20 mouse cellular contexts compared by ENCODE assay signal in the genomic region with DNA sequence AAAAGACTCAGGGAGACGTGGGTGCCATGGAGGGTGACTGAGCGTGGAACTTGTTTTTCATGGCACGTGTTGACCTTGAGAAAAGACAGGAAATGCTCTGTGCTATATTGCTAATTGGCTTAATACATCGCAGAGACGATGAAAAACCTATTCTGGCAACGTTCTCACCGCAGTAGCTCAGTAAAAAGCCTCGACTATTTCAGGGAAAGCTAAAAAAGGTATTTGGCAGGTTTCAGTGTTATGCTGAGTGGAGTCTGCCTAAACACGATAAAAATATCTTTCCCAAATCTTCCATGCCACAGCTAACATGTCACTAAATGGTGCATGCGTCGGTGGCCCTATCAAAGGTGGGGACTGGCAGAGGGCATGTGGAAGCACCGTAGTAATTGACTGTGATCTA. TPM values are rescaled to one million over a fixed set of nuclear protein-coding genes. Genes with fewer than 3 reads are reported as not detected.
DNase-seq lines count a peak whose midpoint lies in the region; ATAC-seq and TF ChIP-seq lines count a peak whose summit lies in the region.
"Had no signal": no experiment of that assay in that cellular context is flagged by ENCODE, and none has a peak within 500 bp of the region (broad histone marks: within the 10 kb centered on the region; RNA-seq: fewer than 3 reads in every experiment).

No protein-coding gene starts in this region.

- no peak overlapping the region for H3K9ac ChIP-seq in forebrain, embryonic 11.5 days (ENCODE audit: low read length)
- H3K9ac ChIP-seq in forebrain, embryonic 14.5 days (ENCODE audit: low read length): no peak overlapping the region
- H3K9ac ChIP-seq: forebrain, postnatal 0 days; kidney, embryonic 15.5 days; liver, postnatal 0 days; neural tube, embryonic 15.5 days had no signal

- no peaks in the 10 kb centered on the region for H3K4me1 ChIP-seq in forebrain, embryonic 11.5 days (replicated peaks; ENCODE audit: control insufficient read depth, insufficient read depth, low read length)
- H3K4me1 ChIP-seq in forebrain, embryonic 14.5 days (ENCODE audit: control insufficient read depth, insufficient read depth, low read length): no peaks in the 10 kb centered on the region
- H3K4me1 ChIP-seq: neural tube, embryonic 15.5 days had no signal

- H3K9me3 ChIP-seq in forebrain, embryonic 11.5 days (ENCODE audit: control insufficient read depth, low read length): no peaks in the 10 kb centered on the region
- no peaks in the 10 kb centered on the region for H3K9me3 ChIP-seq in forebrain, embryonic 14.5 days (replicated peaks; ENCODE audit: control insufficient read depth, low read length)
- H3K9me3 ChIP-seq: embryonic facial prominence, embryonic 10.5 days; hindbrain, embryonic 10.5 days; kidney, embryonic 15.5 days; neural tube, embryonic 15.5 days had no signal

- peak; percentile 40 for DNase-seq in forebrain, embryonic 11.5 days (ENCODE audit: low spot score)
- DNase-seq in forebrain, embryonic 14.5 days (ENCODE audit: low spot score): no peak
- no peak for DNase-seq in layer of hippocampus, adult 2 months (ENCODE audit: low spot score in 2 of 2)
- no peak for DNase-seq in layer of hippocampus, adult 9-11 months
- DNase-seq in urinary bladder, adult 2 months (ENCODE audit: low spot score): peak; percentile 4
- DNase-seq in urinary bladder, postnatal 10 days (ENCODE audit: low spot score): no peak
- DNase-seq in embryo, embryonic 10.5 days (ENCODE audit: low spot score): no peak
- DNase-seq: adrenal gland, postnatal 25 days; cerebellum, adult 9-10 months; forebrain, postnatal 0 days; gastrocnemius, adult 2 months; liver, postnatal 0 days; thymus, postnatal 14 days had no signal

- H3K4me3 ChIP-seq in forebrain, embryonic 11.5 days (ENCODE audit: low read depth, low read length): no peak overlapping the region
- H3K4me3 ChIP-seq in forebrain, embryonic 14.5 days (ENCODE audit: low read depth, low read length): no peak overlapping the region
- no peak overlapping the region for H3K4me3 ChIP-seq in layer of hippocampus, adult 2 months
- H3K4me3 ChIP-seq: embryonic facial prominence, embryonic 10.5 days; gastrocnemius, adult 2 months; hindbrain, embryonic 10.5 days; kidney, embryonic 15.5 days; neural tube, embryonic 15.5 days had no signal

- H3K27ac ChIP-seq in forebrain, embryonic 11.5 days (ENCODE audit: low read depth, low read length): no peak overlapping the region
- H3K27ac ChIP-seq in forebrain, embryonic 14.5 days (ENCODE audit: low read depth, low read length): no peak overlapping the region
- H3K27ac ChIP-seq in layer of hippocampus, adult 2 months: peak overlapping the region; percentile 51; the same call in 1 of the 2 replicates
- H3K27ac ChIP-seq: embryonic facial prominence, embryonic 10.5 days; gastrocnemius, adult 2 months; hindbrain, embryonic 10.5 days; hindbrain, postnatal 0 days; kidney, embryonic 15.5 days; macrophage; neural tube, embryonic 15.5 days had no signal

- WGBS in forebrain, embryonic 11.5 days: 80% methylated on average over 12 of the region's 12 CpGs
- WGBS in forebrain, embryonic 14.5 days: 78% methylated on average over 12 of the region's 12 CpGs

- no peak for ATAC-seq in forebrain, embryonic 11.5 days (replicated peaks; ENCODE audit: low FRiP score)
- no peak for ATAC-seq in forebrain, embryonic 14.5 days
- ATAC-seq: forebrain, postnatal 0 days; hindbrain, postnatal 0 days; lung, postnatal 0 days had no signal

- H3K36me3 ChIP-seq in forebrain, embryonic 11.5 days (ENCODE audit: control insufficient read depth, insufficient read depth, low read length): no peaks in the 10 kb centered on the region
- no peaks in the 10 kb centered on the region for H3K36me3 ChIP-seq in forebrain, embryonic 14.5 days (ENCODE audit: control insufficient read depth, insufficient read depth, low read length)
- H3K36me3 ChIP-seq: embryonic facial prominence, embryonic 10.5 days; hindbrain, embryonic 10.5 days; kidney, embryonic 15.5 days; neural tube, embryonic 15.5 days had no signal

- no peak for TF ChIP-seq CTCF in layer of hippocampus, adult 2 months (conservative IDR thresholded peaks at IDR 0.05)

- H3K27me3 ChIP-seq in forebrain, embryonic 11.5 days (ENCODE audit: control insufficient read depth, insufficient read depth, low read length): no peaks in the 10 kb centered on the region
- no peaks in the 10 kb centered on the region for H3K27me3 ChIP-seq in forebrain, embryonic 14.5 days (replicated peaks; ENCODE audit: control insufficient read depth, insufficient read depth, low read length)
- H3K27me3 ChIP-seq: kidney, embryonic 15.5 days; neural tube, embryonic 15.5 days had no signal

- H3K4me2 ChIP-seq in forebrain, embryonic 11.5 days (ENCODE audit: low read depth, low read length, severe bottlenecking): no peak overlapping the region
- H3K4me2 ChIP-seq in forebrain, embryonic 14.5 days (ENCODE audit: low read length): no peak overlapping the region
- H3K4me2 ChIP-seq: kidney, embryonic 15.5 days; neural tube, embryonic 15.5 days had no signal

RNA-seq across cellular contexts. Expression of a gene that starts 8.9 kb away (rescaled TPM):
- 3.2 and 3.3 TPM in 2 replicates for polyA plus RNA-seq in forebrain, embryonic 11.5 days (2014; fragmentation: Nextera tagmentation; extraction: Ambion mirVana)
- polyA plus RNA-seq in forebrain, embryonic 14.5 days (2014; fragmentation: Nextera tagmentation; extraction: Ambion mirVana): 2.4 TPM in 2 replicates
- total RNA-seq in layer of hippocampus, adult 2 months (2021): 1 to 10 TPM; 7.9 to 8.2 TPM
- 20.0 and 21.4 TPM in 2 replicates for polyA plus RNA-seq in urinary bladder, adult 2 months (2012; rRNA removed)
- polyA plus RNA-seq: macrophage had no signal

Comparison
In these comparisons a context has a peak if more than half of its experiments do, and no peak if none do; other contexts are left out.
1. DNase-seq: peak in forebrain, embryonic 11.5 days (single experiment) and urinary bladder, adult 2 months (single experiment); none in forebrain, embryonic 14.5 days (single experiment), layer of hippocampus, adult 2 months (0 of 2), layer of hippocampus, adult 9-11 months (single experiment), urinary bladder, postnatal 10 days (single experiment) and embryo, embryonic 10.5 days (single experiment).